In genomic region chr5:23421440-23421839, GRCm38 (mm10) we compare ENCODE assay signal across 32 mouse cellular contexts.
"Had no signal": no experiment of that assay in that cellular context is flagged by ENCODE, and none has a peak within 500 bp of the region (broad histone marks: within the 10 kb centered on the region; RNA-seq: fewer than 3 reads in every experiment).

No protein-coding gene starts in this region.

- H3K4me3 ChIP-seq: limb, embryonic 10.5 days; limb, embryonic 12.5 days; limb, embryonic 13.5 days; limb, embryonic 15.5 days; liver, embryonic 12.5 days; liver, embryonic 13.5 days; liver, embryonic 15.5 days; lung, embryonic 15.5 days; megakaryocyte, embryonic 14.5 days; midbrain, embryonic 10.5 days; midbrain, embryonic 12.5 days; midbrain, embryonic 13.5 days; midbrain, embryonic 15.5 days; myocyte; neural tube, embryonic 12.5 days had no signal

- H3K9ac ChIP-seq: limb, embryonic 12.5 days; limb, embryonic 13.5 days; limb, embryonic 15.5 days; liver, embryonic 12.5 days; liver, embryonic 13.5 days; liver, embryonic 14.5 days; liver, embryonic 15.5 days; liver, postnatal 0 days; lung, embryonic 14.5 days; lung, embryonic 15.5 days; midbrain, embryonic 12.5 days; midbrain, embryonic 13.5 days; midbrain, embryonic 15.5 days; neural tube, embryonic 12.5 days had no signal

- H3K27me3 ChIP-seq: limb, embryonic 12.5 days; limb, embryonic 13.5 days; limb, embryonic 15.5 days; liver, embryonic 12.5 days; liver, embryonic 13.5 days; liver, embryonic 15.5 days; lung, embryonic 15.5 days; megakaryocyte, embryonic 14.5 days; midbrain, embryonic 12.5 days; midbrain, embryonic 13.5 days; midbrain, embryonic 15.5 days; neural tube, embryonic 12.5 days had no signal

- DNase-seq: left cerebral cortex, postnatal 4 days; liver; liver, embryonic 13.5 days; liver, postnatal 0 days; lung, adult 18-20 months; lung, adult 2 months; lung, embryonic 14.5 days; lung, postnatal 10 days; lung, postnatal 14 days; lung, postnatal 36 days; lung, postnatal 4 days; midbrain, embryonic 14.5 days had no signal

- ATAC-seq: liver, embryonic 12.5 days; liver, postnatal 0 days; lung, postnatal 0 days; midbrain, embryonic 13.5 days; midbrain, embryonic 15.5 days; midbrain, embryonic 16.5 days had no signal

- H3K4me2 ChIP-seq: limb, embryonic 12.5 days; limb, embryonic 13.5 days; limb, embryonic 15.5 days; liver, embryonic 11.5 days; liver, embryonic 12.5 days; liver, embryonic 13.5 days; liver, embryonic 15.5 days; lung, embryonic 14.5 days; lung, embryonic 15.5 days; midbrain, embryonic 11.5 days; midbrain, embryonic 12.5 days; midbrain, embryonic 13.5 days; midbrain, embryonic 15.5 days; neural tube, embryonic 12.5 days had no signal

- H3K27ac ChIP-seq: limb, embryonic 10.5 days; limb, embryonic 12.5 days; limb, embryonic 13.5 days; limb, embryonic 15.5 days; liver, embryonic 12.5 days; liver, embryonic 13.5 days; liver, embryonic 14.5 days; liver, embryonic 15.5 days; lung, embryonic 15.5 days; macrophage; midbrain, embryonic 10.5 days; midbrain, embryonic 15.5 days; neural tube, embryonic 12.5 days had no signal

- H3K9me3 ChIP-seq: limb, embryonic 10.5 days; limb, embryonic 12.5 days; limb, embryonic 13.5 days; limb, embryonic 15.5 days; liver, embryonic 12.5 days; liver, embryonic 13.5 days; liver, embryonic 15.5 days; lung, embryonic 15.5 days; megakaryocyte, embryonic 14.5 days; midbrain, embryonic 10.5 days; midbrain, embryonic 12.5 days; midbrain, embryonic 13.5 days; midbrain, embryonic 15.5 days; neural tube, embryonic 12.5 days had no signal
